Mouse (Mus musculus) right cerebral cortex, adult 2 months (tissue): ENCODE results near the gene Vmn1r76.

Source experiments
- DNase-seq, 2 experiments: peaks; one replicate each; pipeline ENCODE4 v3.0.0; 2021 to 2022; ENCODE audit warnings: low spot score in 2 of 2

The Vmn1r76 gene

GRCm38 (mm10) chr7:11938113-11938512 lies at the start of gene Vmn1r76:
TSS of gene Vmn1r76 (minus strand) at chr7:11938213.
- DNase-seq, result no peak

- DNase-seq, result no peak
Measured at GRCm38 (mm10) chr7:11972611-11973010, 34.6 kb upstream of the Vmn1r76 start.

GRCm38 (mm10) chr7:11947991-11948390 lies 10.0 kb upstream of the Vmn1r76 start:
- DNase-seq, result no peak

- no peak for DNase-seq
Measured at GRCm38 (mm10) chr7:11874330-11874729, 63.7 kb downstream of the Vmn1r76 start, which contains the start of gene Vmn1r75. TSS of gene Vmn1r75 (plus strand) at chr7:11874630.
